Mouse (Mus musculus): ENCODE measurements around the gene Akna. TPM values are rescaled to one million over a fixed set of nuclear protein-coding genes. Genes with fewer than 3 reads are reported as not detected.

Gene Akna
- polyA plus RNA-seq, 1 experiment from 2014 or later: 5.3 TPM

- peak overlapping the region; percentile 33; the same call in 1 of the 2 replicates for H3K9ac ChIP-seq (ENCODE audit: low read depth, low read length)
- peak; percentile 77 for ATAC-seq
These were observed 14.3 kb upstream of the Akna start for GRCm38 (mm10) chr4:63417318-63417957.

GRCm38 (mm10) chr4:63414951-63415350 lies 11.8 kb upstream of the Akna start:
- Histone ChIP-seq H3K27me3 (ENCODE audit: control insufficient read depth, insufficient read depth, low read depth, low read length) (no peaks in the 10 kb centered on the region), H3K9me3 (replicated peaks; ENCODE audit: control insufficient read depth, low read length, poor library complexity, severe bottlenecking) (no peaks in the 10 kb centered on the region), H3K4me1 (ENCODE audit: control insufficient read depth, insufficient read depth, low read length) (peaks cover 5% of the 10 kb centered on the region; the same call in 1 of the 2 replicates), H3K4me3 (ENCODE audit: low read depth, low read length) (no peak overlapping the region), H3K9ac (ENCODE audit: low read depth, low read length) (no peak overlapping the region), H3K27ac (ENCODE audit: low read length) (no peak overlapping the region), H3K4me2 (ENCODE audit: low read length) (no peak overlapping the region), H3K36me3 (ENCODE audit: control insufficient read depth, insufficient read depth, low read length) (no peaks in the 10 kb centered on the region)
- ATAC-seq: no peak
- WGBS: 78% methylated on average over 5 of the region's 5 CpGs

More at GRCm38 (mm10) chr4:63417318-63417957, 14.3 kb upstream of the Akna start:
- H3K9me3 ChIP-seq (replicated peaks; ENCODE audit: control insufficient read depth, low read length, poor library complexity, severe bottlenecking): no peaks in the 10 kb centered on the region
- no peak overlapping the region for H3K4me2 ChIP-seq (ENCODE audit: low read length)
- H3K36me3 ChIP-seq (ENCODE audit: control insufficient read depth, insufficient read depth, low read length): no peaks in the 10 kb centered on the region
- WGBS: 18% methylated on average over 9 of the region's 9 CpGs
- H3K27ac ChIP-seq (ENCODE audit: low read length): no peak overlapping the region
- H3K4me3 ChIP-seq (ENCODE audit: low read depth, low read length): no peak overlapping the region
- H3K4me1 ChIP-seq (ENCODE audit: control insufficient read depth, insufficient read depth, low read length): peaks cover 4% of the 10 kb centered on the region; the same call in 1 of the 2 replicates
- H3K27me3 ChIP-seq (ENCODE audit: control insufficient read depth, insufficient read depth, low read depth, low read length): no peaks in the 10 kb centered on the region

GRCm38 (mm10) chr4:63411222-63411621 lies 8.1 kb upstream of the Akna start:
- no peak overlapping the region; the same call in 1 of the 2 replicates for H3K4me3 ChIP-seq (ENCODE audit: low read depth, low read length)
- 63% methylated on average over 5 of the region's 5 CpGs for WGBS
- H3K9ac ChIP-seq (ENCODE audit: low read depth, low read length): no peak overlapping the region
- no peak for ATAC-seq
- H3K27ac ChIP-seq (ENCODE audit: low read length): no peak overlapping the region
- no peaks in the 10 kb centered on the region for H3K27me3 ChIP-seq (ENCODE audit: control insufficient read depth, insufficient read depth, low read depth, low read length)
- no peaks in the 10 kb centered on the region for H3K36me3 ChIP-seq (ENCODE audit: control insufficient read depth, insufficient read depth, low read length)
- H3K9me3 ChIP-seq (replicated peaks; ENCODE audit: control insufficient read depth, low read length, poor library complexity, severe bottlenecking): no peaks in the 10 kb centered on the region
- peak overlapping the region; percentile 100 for H3K4me2 ChIP-seq (ENCODE audit: low read length)
- peaks cover 18% of the 10 kb centered on the region for H3K4me1 ChIP-seq (ENCODE audit: control insufficient read depth, insufficient read depth, low read length)

GRCm38 (mm10) chr4:63410583-63410934 lies 7.4 kb upstream of the Akna start:
- Histone ChIP-seq H3K27ac (ENCODE audit: low read length) (peak overlapping the region; percentile 49; the same call in 1 of the 2 replicates), H3K4me1 (ENCODE audit: control insufficient read depth, insufficient read depth, low read length) (peaks cover 18% of the 10 kb centered on the region), H3K9me3 (replicated peaks; ENCODE audit: control insufficient read depth, low read length, poor library complexity, severe bottlenecking) (no peaks in the 10 kb centered on the region), H3K4me3 (ENCODE audit: low read depth, low read length) (peak overlapping the region; percentile 59), H3K9ac (ENCODE audit: low read depth, low read length) (peak overlapping the region; percentile 73), H3K27me3 (ENCODE audit: control insufficient read depth, insufficient read depth, low read depth, low read length) (no peaks in the 10 kb centered on the region), H3K36me3 (ENCODE audit: control insufficient read depth, insufficient read depth, low read length) (no peaks in the 10 kb centered on the region), H3K4me2 (ENCODE audit: low read length) (peak overlapping the region; percentile 100)
- peak; percentile 93 for ATAC-seq
- WGBS: under 1% methylated on average over 19 of the region's 19 CpGs

DNA sequence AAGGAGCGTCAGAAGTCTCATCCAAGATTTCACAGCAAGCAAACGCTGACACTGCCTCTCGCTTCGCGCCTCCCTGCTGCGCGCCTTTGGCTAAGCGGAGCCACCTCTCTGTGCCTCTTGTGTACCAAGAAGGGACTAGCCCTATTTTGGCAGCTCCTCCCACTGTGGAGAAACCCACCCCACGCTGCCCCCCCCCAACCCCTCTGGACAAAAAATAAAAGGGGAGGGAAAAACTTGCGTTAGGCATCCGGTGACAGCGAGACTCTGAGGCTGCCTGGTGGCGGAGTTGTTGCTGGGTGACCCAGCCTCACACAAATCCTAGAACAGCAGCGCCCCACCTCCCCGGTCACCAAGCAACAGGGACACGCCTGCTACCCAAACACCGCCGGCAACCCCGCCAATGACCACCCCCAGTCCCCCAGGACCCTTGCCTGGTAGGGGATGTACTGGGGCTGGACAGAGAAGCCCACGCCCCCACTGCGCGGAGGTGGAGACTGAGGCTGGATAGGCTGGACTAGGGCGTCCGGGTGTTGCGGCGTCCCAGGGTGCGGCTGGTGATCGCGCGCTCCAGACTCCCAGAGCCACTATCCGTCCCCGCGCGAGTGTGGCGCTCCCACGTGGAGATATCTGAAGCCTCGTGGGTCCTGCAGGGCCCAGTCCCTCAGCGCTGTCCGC lies 6.9 kb upstream of the Akna start:
- ATAC-seq: peak; percentile 73
- Histone ChIP-seq H3K27ac (ENCODE audit: low read length) (peak overlapping the region; percentile 63), H3K27me3 (ENCODE audit: control insufficient read depth, insufficient read depth, low read depth, low read length) (no peaks in the 10 kb centered on the region), H3K4me3 (ENCODE audit: low read depth, low read length) (peak overlapping the region; percentile 59), H3K4me2 (ENCODE audit: low read length) (peak overlapping the region; percentile 100), H3K9ac (ENCODE audit: low read depth, low read length) (peak overlapping the region; percentile 73), H3K36me3 (ENCODE audit: control insufficient read depth, insufficient read depth, low read length) (no peaks in the 10 kb centered on the region), H3K4me1 (ENCODE audit: control insufficient read depth, insufficient read depth, low read length) (peaks cover 22% of the 10 kb centered on the region), H3K9me3 (replicated peaks; ENCODE audit: control insufficient read depth, low read length, poor library complexity, severe bottlenecking) (no peaks in the 10 kb centered on the region)
- under 1% methylated on average over 39 of the region's 39 CpGs for WGBS

GRCm38 (mm10) chr4:63409317-63409907 lies 6.3 kb upstream of the Akna start:
- under 1% methylated on average over 18 of the region's 18 CpGs for WGBS
- Histone ChIP-seq H3K4me1 (ENCODE audit: control insufficient read depth, insufficient read depth, low read length) (peaks cover 25% of the 10 kb centered on the region), H3K4me3 (ENCODE audit: low read depth, low read length) (peak overlapping the region; percentile 59), H3K9me3 (replicated peaks; ENCODE audit: control insufficient read depth, low read length, poor library complexity, severe bottlenecking) (no peaks in the 10 kb centered on the region), H3K36me3 (ENCODE audit: control insufficient read depth, insufficient read depth, low read length) (no peaks in the 10 kb centered on the region), H3K27ac (ENCODE audit: low read length) (peak overlapping the region; percentile 63), H3K4me2 (ENCODE audit: low read length) (peak overlapping the region; percentile 100), H3K9ac (ENCODE audit: low read depth, low read length) (peak overlapping the region; percentile 73), H3K27me3 (ENCODE audit: control insufficient read depth, insufficient read depth, low read depth, low read length) (no peaks in the 10 kb centered on the region)
- no peak for ATAC-seq

DNA sequence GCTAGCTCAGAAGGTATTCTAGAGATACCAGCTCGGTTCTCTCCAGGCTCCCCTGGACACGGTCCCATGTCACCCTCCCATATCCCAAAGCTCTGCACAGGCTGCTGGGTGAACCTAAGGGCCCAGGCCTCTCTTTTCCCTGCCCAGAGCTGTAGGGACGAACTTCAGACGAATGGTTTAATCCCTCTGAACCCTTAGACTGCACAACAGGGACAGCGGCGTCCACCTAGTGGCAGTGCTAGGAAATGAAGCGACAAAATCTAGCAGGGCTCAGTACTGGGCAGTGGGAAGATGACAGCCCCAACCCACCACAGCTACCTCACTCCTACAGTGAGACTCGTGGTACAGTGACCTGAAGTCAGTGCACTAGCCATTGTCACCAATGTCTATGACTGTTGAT lies 5.5 kb upstream of the Akna start:
- no peaks in the 10 kb centered on the region for H3K9me3 ChIP-seq (replicated peaks; ENCODE audit: control insufficient read depth, low read length, poor library complexity, severe bottlenecking)
- no peak overlapping the region for H3K9ac ChIP-seq (ENCODE audit: low read depth, low read length)
- H3K4me1 ChIP-seq (ENCODE audit: control insufficient read depth, insufficient read depth, low read length): peaks cover 32% of the 10 kb centered on the region
- peak overlapping the region; percentile 59; the same call in 1 of the 2 replicates for H3K4me3 ChIP-seq (ENCODE audit: low read depth, low read length)
- peak; percentile 52 for ATAC-seq
- H3K27me3 ChIP-seq (ENCODE audit: control insufficient read depth, insufficient read depth, low read depth, low read length): no peaks in the 10 kb centered on the region
- no peaks in the 10 kb centered on the region for H3K36me3 ChIP-seq (ENCODE audit: control insufficient read depth, insufficient read depth, low read length)
- 0 out of 2 replicates have a peak overlapping the region, but pooled peaks have one; percentile 43 for H3K27ac ChIP-seq (ENCODE audit: low read length)
- WGBS: 4% methylated on average over 8 of the region's 8 CpGs
- H3K4me2 ChIP-seq (ENCODE audit: low read length): peak overlapping the region; percentile 100

- ATAC-seq: peak; percentile 15
- Histone ChIP-seq H3K27ac (ENCODE audit: low read length) (0 out of 2 replicates have a peak overlapping the region, but pooled peaks have one; percentile 43), H3K4me2 (ENCODE audit: low read length) (peak overlapping the region; percentile 100; the same call in 1 of the 2 replicates), H3K27me3 (ENCODE audit: control insufficient read depth, insufficient read depth, low read depth, low read length) (no peaks in the 10 kb centered on the region), H3K9ac (ENCODE audit: low read depth, low read length) (no peak overlapping the region), H3K4me1 (ENCODE audit: control insufficient read depth, insufficient read depth, low read length) (peaks cover 36% of the 10 kb centered on the region), H3K4me3 (ENCODE audit: low read depth, low read length) (no peak overlapping the region), H3K36me3 (ENCODE audit: control insufficient read depth, insufficient read depth, low read length) (no peaks in the 10 kb centered on the region), H3K9me3 (replicated peaks; ENCODE audit: control insufficient read depth, low read length, poor library complexity, severe bottlenecking) (no peaks in the 10 kb centered on the region)
- 41% methylated on average over 7 of the region's 7 CpGs for WGBS
These were observed 5.1 kb upstream of the Akna start for GRCm38 (mm10) chr4:63408247-63408646.

- H3K36me3 ChIP-seq (ENCODE audit: control insufficient read depth, insufficient read depth, low read length): no peaks in the 10 kb centered on the region
- 64% methylated on average over 4 of the region's 4 CpGs for WGBS
- no peak overlapping the region for H3K4me2 ChIP-seq (ENCODE audit: low read length)
- H3K4me1 ChIP-seq (ENCODE audit: control insufficient read depth, insufficient read depth, low read length): peaks cover 43% of the 10 kb centered on the region
- ATAC-seq: no peak
- H3K27me3 ChIP-seq (ENCODE audit: control insufficient read depth, insufficient read depth, low read depth, low read length): no peaks in the 10 kb centered on the region
- H3K9me3 ChIP-seq (replicated peaks; ENCODE audit: control insufficient read depth, low read length, poor library complexity, severe bottlenecking): no peaks in the 10 kb centered on the region
- no peak overlapping the region for H3K9ac ChIP-seq (ENCODE audit: low read depth, low read length)
- no peak overlapping the region for H3K27ac ChIP-seq (ENCODE audit: low read length)
- no peak overlapping the region for H3K4me3 ChIP-seq (ENCODE audit: low read depth, low read length)
These were observed 2.5 kb upstream of the Akna start for GRCm38 (mm10) chr4:63405683-63406082.

All from midbrain, embryonic 16.5 days (tissue).